Mouse (Mus musculus) G1E (cell line): ENCODE data around the gene Hist1h2ao. TPM values are rescaled to one million over a fixed set of nuclear protein-coding genes. Genes with fewer than 3 reads are reported as not detected.
"Not testable (repeated sequence)": the region's sequence is repeated elsewhere in the genome, so short reads cannot be mapped to it uniquely, and the experiment has no call there.

Experiments used
- ATAC-seq: 2 replicates; pipeline ENCODE4 v1.8.0; 2016; ENCODE audit warnings: mild to moderate bottlenecking; ENCODE audit not compliant: insufficient number of reproducible peaks, poor library complexity, low FRiP score, severe bottlenecking; ENCODE audit errors: extremely low read depth
- DNase-seq: peaks from one replicate; pipeline ENCODE4 v3.0.0; 2012; ENCODE audit warnings: low spot score
- H3K27me3 ChIP-seq: 2 replicates; pipeline ENCODE4 v1.6.1; 2012; ENCODE audit warnings: mild to moderate bottlenecking, low read length, inconsistent platforms; ENCODE audit not compliant: insufficient read depth
- H3K36me3 ChIP-seq: replicated peaks from 2 replicates; pipeline ENCODE3; 2012; ENCODE audit warnings: mild to moderate bottlenecking, inconsistent platforms
- H3K4me1 ChIP-seq: 2 replicates; pipeline ENCODE4 v1.6.1; 2012; ENCODE audit warnings: low read depth, low read length, inconsistent platforms, mixed read lengths; ENCODE audit not compliant: insufficient read depth
- H3K4me3 ChIP-seq: 2 replicates; pipeline ENCODE4 v1.5.1; 2012; ENCODE audit warnings: low read depth, mild to moderate bottlenecking, inconsistent platforms, low read length, moderate library complexity, mixed read lengths
- H3K9me3 ChIP-seq: replicated peaks from 2 replicates; pipeline ENCODE4 v1.6.1; 2012; ENCODE audit warnings: inconsistent platforms
- CTCF ChIP-seq: IDR thresholded peaks from 2 replicates; pipeline ENCODE4 v1.5.1; 2012; ENCODE audit warnings: low read depth, low read length, inconsistent platforms, mixed read lengths
- GATA1 ChIP-seq: IDR thresholded peaks from 2 replicates; pipeline ENCODE4 v1.6.1; 2012; ENCODE audit warnings: borderline replicate concordance, low read length, inconsistent platforms, mixed read lengths
- GATA2 ChIP-seq: IDR thresholded peaks from 2 replicates; pipeline ENCODE4 v1.6.1; 2012; ENCODE audit warnings: low read depth, low read length, inconsistent platforms, borderline replicate concordance
- POLR2AphosphoS5 ChIP-seq: IDR thresholded peaks from 2 replicates; pipeline ENCODE4 v1.6.1; 2012; ENCODE audit warnings: low read depth, low read length, inconsistent platforms; ENCODE audit not compliant: insufficient replicate concordance
- TAL1 ChIP-seq: conservative IDR thresholded peaks from 2 replicates; pipeline ENCODE4 v1.6.1; 2012; ENCODE audit warnings: low read depth, low read length, inconsistent platforms, mixed read lengths
- polyA plus RNA-seq: library from polyadenylated mRNA; stranded (reverse); fragments of >175 nt; gene quantifications from 2 replicates; pipeline ENCODE4 v1.2.3, GENCODE M21; 2012
- total RNA-seq, 2 experiments: library from RNA; stranded (forward) in 1 of 2; stranded (reverse) in 1 of 2; fragments of 200-1000 nt in 1 of 2; fragments of >200 nt in 1 of 2; fragmentation: Nextera tagmentation in 1 of 2; gene quantifications; 2 replicates each; pipeline ENCODE4 v1.2.3; 2014 to 2017

The Hist1h2ao gene
- total and polyA plus RNA-seq, 3 experiments, result 683 to 11,503 TPM; not detected in 1

DNA sequence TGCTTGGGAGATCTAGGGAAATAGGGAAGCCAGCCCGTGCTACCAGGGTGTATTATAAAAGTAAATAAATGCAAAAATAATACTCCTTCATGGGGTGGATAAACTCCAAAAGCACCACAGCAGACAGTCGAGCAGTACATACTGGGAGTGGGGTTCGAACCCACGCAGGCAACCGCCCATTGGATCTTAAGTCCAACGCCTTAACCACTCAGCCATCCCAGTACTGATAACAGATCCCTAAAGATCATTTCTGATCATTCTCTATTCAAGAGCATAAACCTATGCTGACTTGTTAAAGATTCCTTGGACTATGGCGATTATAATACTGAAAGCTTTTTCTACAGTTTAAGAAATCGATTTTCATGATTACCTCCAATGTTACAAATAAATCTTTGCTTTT is 37.6 kb downstream of the Hist1h2ao start:
- Histone ChIP-seq H3K27me3 (peaks cover 6% of the 10 kb centered on the region), H3K4me1 (0 out of 2 replicates have a peak, but pooled peaks cover 2% of the 10 kb centered on the region), H3K9me3 (no peaks in the 10 kb centered on the region), H3K36me3 (no peaks in the 10 kb centered on the region), H3K4me3 (no peak overlapping the region)
- ATAC-seq, result no peak
- DNase-seq, result no peak
- no peak for TF ChIP-seq CTCF

- H3K27me3 ChIP-seq, H3K9me3 ChIP-seq, H3K4me3 ChIP-seq, H3K36me3 ChIP-seq, H3K4me1 ChIP-seq, ATAC-seq, DNase-seq: not testable (repeated sequence)
These were observed 40.4 kb downstream of the Hist1h2ao start for GRCm38 (mm10) chr13:21850696-21851095.

GRCm38 (mm10) chr13:21852215-21852945 is 42.1 kb downstream of the Hist1h2ao start:
- no peak for TF ChIP-seq GATA1
- no peak for TF ChIP-seq TAL1
- no peak for TF ChIP-seq GATA2
- TF ChIP-seq CTCF, result no peak
- no peak for TF ChIP-seq POLR2AphosphoS5
- ATAC-seq (no peak), DNase-seq (no peak)

DNA sequence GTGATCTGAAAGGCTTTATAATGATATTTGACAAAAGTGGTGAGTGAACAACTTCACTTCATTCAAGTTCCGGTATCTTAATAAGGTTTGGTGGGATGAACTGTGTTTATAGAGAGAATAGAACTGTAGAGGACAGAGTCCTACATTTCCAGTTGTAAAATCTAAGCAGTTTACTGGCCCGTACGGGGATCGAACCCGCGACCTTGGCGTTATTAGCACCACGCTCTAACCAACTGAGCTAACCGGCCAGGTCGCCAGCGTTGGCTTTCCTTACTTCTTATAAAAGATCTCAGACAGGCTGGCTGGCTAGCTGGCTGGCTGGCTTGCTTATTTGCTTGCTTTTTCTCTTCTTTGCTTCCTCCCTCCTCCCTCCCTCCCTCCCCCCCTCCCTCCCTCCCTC is 44.9 kb downstream of the Hist1h2ao start:
- TF ChIP-seq TAL1 (no peak), GATA2 (no peak), CTCF (no peak)
- ATAC-seq (peak; percentile 34; the same call in 1 of the 2 replicates), DNase-seq (no peak)
- Histone ChIP-seq H3K27me3 (peaks cover 12% of the 10 kb centered on the region), H3K4me1 (peaks cover 6% of the 10 kb centered on the region; the same call in 1 of the 2 replicates), H3K36me3 (no peaks in the 10 kb centered on the region), H3K4me3 (peak overlapping the region; percentile 68; the same call in 1 of the 2 replicates), H3K9me3 (no peaks in the 10 kb centered on the region)

More at GRCm38 (mm10) chr13:21852215-21852945, 42.1 kb downstream of the Hist1h2ao start:
- Histone ChIP-seq H3K27me3 (peaks cover 8% of the 10 kb centered on the region), H3K4me1 (peaks cover 4% of the 10 kb centered on the region; the same call in 1 of the 2 replicates), H3K4me3 (no peak overlapping the region), H3K36me3 (no peaks in the 10 kb centered on the region), H3K9me3 (no peaks in the 10 kb centered on the region)

DNA sequence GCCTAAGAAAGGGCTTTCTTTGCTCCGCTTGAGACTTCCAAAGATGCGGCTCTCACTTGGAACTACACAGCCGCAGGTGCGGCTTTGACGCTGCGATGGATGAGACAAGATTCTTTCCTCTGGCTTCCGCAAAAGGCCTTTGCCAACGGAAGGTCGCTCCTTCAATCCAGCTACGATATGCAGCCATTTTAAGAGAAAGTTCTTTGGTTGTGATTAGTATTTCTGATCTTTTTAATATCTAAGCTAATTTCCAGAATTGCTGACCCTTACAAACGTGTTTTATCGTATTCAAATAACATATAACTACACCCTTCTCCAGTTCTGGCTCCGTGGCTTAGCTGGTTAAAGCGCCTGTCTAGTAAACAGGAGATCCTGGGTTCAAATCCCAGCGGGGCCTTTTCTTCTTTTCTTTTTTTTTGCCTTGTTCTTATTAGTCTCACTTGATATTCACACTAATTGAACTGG is 45.5 kb downstream of the Hist1h2ao start:
- no peak; the same call in 1 of the 2 replicates for ATAC-seq
- H3K4me1 ChIP-seq, result peaks cover 6% of the 10 kb centered on the region; the same call in 1 of the 2 replicates
- no peaks in the 10 kb centered on the region for H3K36me3 ChIP-seq
- no peak for TF ChIP-seq TAL1
- no peak for TF ChIP-seq CTCF
- no peak for TF ChIP-seq GATA2
- TF ChIP-seq POLR2AphosphoS5, result no peak
- TF ChIP-seq GATA1, result no peak
- H3K9me3 ChIP-seq, result no peaks in the 10 kb centered on the region
- peaks cover 12% of the 10 kb centered on the region for H3K27me3 ChIP-seq
- H3K4me3 ChIP-seq, result peak overlapping the region; percentile 68
- no peak for DNase-seq

Other genes with a start within 250 kb of the Hist1h2ao start
Only the 20 nearest of the 31 such genes appear.
- not detected in 2 replicates for gene Olfr1360, start 133.1 kb upstream of the Hist1h2ao start, total RNA-seq (2014; fragmentation: Nextera tagmentation)
- gene Olfr1360, start 133.1 kb upstream of the Hist1h2ao start, total RNA-seq (2017), result not detected in 2 replicates
- not detected in 2 replicates for gene Olfr1360, start 133.1 kb upstream of the Hist1h2ao start, polyA plus RNA-seq
- not detected in 2 replicates for gene Olfr1359, start 112.4 kb upstream of the Hist1h2ao start, total RNA-seq (2014; fragmentation: Nextera tagmentation)
- 0.12 and 0.22 TPM in 2 replicates for gene Olfr1359, start 112.4 kb upstream of the Hist1h2ao start, total RNA-seq (2017)
- not detected in 2 replicates for gene Olfr1359, start 112.4 kb upstream of the Hist1h2ao start, polyA plus RNA-seq
- gene Hist1h2bl, start 94.3 kb upstream of the Hist1h2ao start, total RNA-seq (2014; fragmentation: Nextera tagmentation), result 900 and 963 TPM in 2 replicates
- gene Hist1h2bl, start 94.3 kb upstream of the Hist1h2ao start, total RNA-seq (2017), result 1,351 and 1,816 TPM in 2 replicates
- gene Hist1h2bl, start 94.3 kb upstream of the Hist1h2ao start, polyA plus RNA-seq, result 2.1 and 8.3 TPM in 2 replicates
- gene Hist1h2ai, start 94.0 kb upstream of the Hist1h2ao start, total RNA-seq (2014; fragmentation: Nextera tagmentation), result 968 and 989 TPM in 2 replicates
- 2,644 and 2,651 TPM in 2 replicates for gene Hist1h2ai, start 94.0 kb upstream of the Hist1h2ao start, total RNA-seq (2017)
- gene Hist1h2ai, start 94.0 kb upstream of the Hist1h2ao start, polyA plus RNA-seq, result 2,561 and 4,652 TPM in 2 replicates
- gene Hist1h3h, start 92.8 kb upstream of the Hist1h2ao start, total RNA-seq (2014; fragmentation: Nextera tagmentation), result 178 and 383 TPM in 2 replicates
- gene Hist1h3h, start 92.8 kb upstream of the Hist1h2ao start, total RNA-seq (2017), result 634 and 1,163 TPM in 2 replicates
- gene Hist1h3h, start 92.8 kb upstream of the Hist1h2ao start, polyA plus RNA-seq, result 29.3 and 131 TPM in 2 replicates
- 170 and 209 TPM in 2 replicates for gene Hist1h2bm, start 88.4 kb upstream of the Hist1h2ao start, total RNA-seq (2014; fragmentation: Nextera tagmentation)
- 309 and 556 TPM in 2 replicates for gene Hist1h2bm, start 88.4 kb upstream of the Hist1h2ao start, total RNA-seq (2017)
- 1.2 and 3.4 TPM in 2 replicates for gene Hist1h2bm, start 88.4 kb upstream of the Hist1h2ao start, polyA plus RNA-seq
- gene Hist1h4j, start 75.4 kb upstream of the Hist1h2ao start, total RNA-seq (2014; fragmentation: Nextera tagmentation), result 20.2 and 51.9 TPM in 2 replicates
- gene Hist1h4j, start 75.4 kb upstream of the Hist1h2ao start, total RNA-seq (2017), result 121 TPM in 2 replicates
- 1.2 and 6.4 TPM in 2 replicates for gene Hist1h4j, start 75.4 kb upstream of the Hist1h2ao start, polyA plus RNA-seq
- 1,076 and 1,147 TPM in 2 replicates for gene Hist1h4k, start 60.0 kb upstream of the Hist1h2ao start, total RNA-seq (2014; fragmentation: Nextera tagmentation)
- 4,982 and 5,364 TPM in 2 replicates for gene Hist1h4k, start 60.0 kb upstream of the Hist1h2ao start, total RNA-seq (2017)
- gene Hist1h4k, start 60.0 kb upstream of the Hist1h2ao start, polyA plus RNA-seq, result 12.1 and 66.9 TPM in 2 replicates
- 1,742 and 2,057 TPM in 2 replicates for gene Hist1h2ak, start 56.6 kb upstream of the Hist1h2ao start, total RNA-seq (2014; fragmentation: Nextera tagmentation)
- 1,288 and 1,589 TPM in 2 replicates for gene Hist1h2ak, start 56.6 kb upstream of the Hist1h2ao start, total RNA-seq (2017)
- gene Hist1h2ak, start 56.6 kb upstream of the Hist1h2ao start, polyA plus RNA-seq, result 71.1 and 196 TPM in 2 replicates
- 350 and 535 TPM in 2 replicates for gene Hist1h2bn, start 56.3 kb upstream of the Hist1h2ao start, total RNA-seq (2014; fragmentation: Nextera tagmentation)
- gene Hist1h2bn, start 56.3 kb upstream of the Hist1h2ao start, total RNA-seq (2017), result 410 and 794 TPM in 2 replicates
- gene Hist1h2bn, start 56.3 kb upstream of the Hist1h2ao start, polyA plus RNA-seq, result 0.90 and 0.98 TPM in 2 replicates
- 919 and 956 TPM in 2 replicates for gene Hist1h1b, start 29.8 kb upstream of the Hist1h2ao start, total RNA-seq (2014; fragmentation: Nextera tagmentation)
- gene Hist1h1b, start 29.8 kb upstream of the Hist1h2ao start, total RNA-seq (2017), result 975 and 1,171 TPM in 2 replicates
- gene Hist1h1b, start 29.8 kb upstream of the Hist1h2ao start, polyA plus RNA-seq, result 2.9 and 8.3 TPM in 2 replicates
- gene Hist1h3i, start 27.1 kb upstream of the Hist1h2ao start, total RNA-seq (2014; fragmentation: Nextera tagmentation), result 770 and 1,209 TPM in 2 replicates
- 347 and 472 TPM in 2 replicates for gene Hist1h3i, start 27.1 kb upstream of the Hist1h2ao start, total RNA-seq (2017)
- 9.7 and 61.6 TPM in 2 replicates for gene Hist1h3i, start 27.1 kb upstream of the Hist1h2ao start, polyA plus RNA-seq
- gene Hist1h2an, start 23.2 kb upstream of the Hist1h2ao start, total RNA-seq (2014; fragmentation: Nextera tagmentation), result 14.4 and 62.3 TPM in 2 replicates
- 76.2 and 144 TPM in 2 replicates for gene Hist1h2an, start 23.2 kb upstream of the Hist1h2ao start, total RNA-seq (2017)
- 18.0 and 48.6 TPM in 2 replicates for gene Hist1h2an, start 23.2 kb upstream of the Hist1h2ao start, polyA plus RNA-seq
- gene Hist1h2bp, start 23.0 kb upstream of the Hist1h2ao start, total RNA-seq (2014; fragmentation: Nextera tagmentation), result 88.4 and 192 TPM in 2 replicates
- gene Hist1h2bp, start 23.0 kb upstream of the Hist1h2ao start, total RNA-seq (2017), result 55.4 and 77.8 TPM in 2 replicates
- gene Hist1h2bp, start 23.0 kb upstream of the Hist1h2ao start, polyA plus RNA-seq, result 6.8 and 18.8 TPM in 2 replicates
- gene Hist1h2bq, start 268 bp upstream of the Hist1h2ao start, total RNA-seq (2014; fragmentation: Nextera tagmentation), result 1,081 and 1,195 TPM in 2 replicates
- 921 and 1,023 TPM in 2 replicates for gene Hist1h2bq, start 268 bp upstream of the Hist1h2ao start, total RNA-seq (2017)
- 5.1 and 26.9 TPM in 2 replicates for gene Hist1h2bq, start 268 bp upstream of the Hist1h2ao start, polyA plus RNA-seq
- gene Hist1h4m, start 1.3 kb downstream of the Hist1h2ao start, total RNA-seq (2014; fragmentation: Nextera tagmentation), result 95.2 and 203 TPM in 2 replicates
- gene Hist1h4m, start 1.3 kb downstream of the Hist1h2ao start, total RNA-seq (2017), result 16.8 and 94.6 TPM in 2 replicates
- 35.5 TPM in 1 of 2 replicates, not detected in the other for gene Hist1h4m, start 1.3 kb downstream of the Hist1h2ao start, polyA plus RNA-seq
- 349 and 456 TPM in 2 replicates for gene Hist1h4n, start 21.7 kb downstream of the Hist1h2ao start, total RNA-seq (2014; fragmentation: Nextera tagmentation)
- 3,540 and 3,844 TPM in 2 replicates for gene Hist1h4n, start 21.7 kb downstream of the Hist1h2ao start, total RNA-seq (2017)
- gene Hist1h4n, start 21.7 kb downstream of the Hist1h2ao start, polyA plus RNA-seq, result 15.7 and 41.0 TPM in 2 replicates
- gene Hist1h2ap, start 23.0 kb downstream of the Hist1h2ao start, total RNA-seq (2014; fragmentation: Nextera tagmentation), result 653 and 691 TPM in 2 replicates
- gene Hist1h2ap, start 23.0 kb downstream of the Hist1h2ao start, total RNA-seq (2017), result 2,134 and 3,440 TPM in 2 replicates
- gene Hist1h2ap, start 23.0 kb downstream of the Hist1h2ao start, polyA plus RNA-seq, result 8,984 and 13,644 TPM in 2 replicates
- gene Hist1h2br, start 23.3 kb downstream of the Hist1h2ao start, total RNA-seq (2014; fragmentation: Nextera tagmentation), result 1,040 and 1,147 TPM in 2 replicates
- 1,116 and 1,141 TPM in 2 replicates for gene Hist1h2br, start 23.3 kb downstream of the Hist1h2ao start, total RNA-seq (2017)
- gene Hist1h2br, start 23.3 kb downstream of the Hist1h2ao start, polyA plus RNA-seq, result 4.6 and 25.4 TPM in 2 replicates
- 10.4 and 20.1 TPM in 2 replicates for gene Zfp184, start 134.6 kb downstream of the Hist1h2ao start, total RNA-seq (2014; fragmentation: Nextera tagmentation)
- gene Zfp184, start 134.6 kb downstream of the Hist1h2ao start, total RNA-seq (2017), result 2.2 and 3.6 TPM in 2 replicates
- gene Zfp184, start 134.6 kb downstream of the Hist1h2ao start, polyA plus RNA-seq, result 0.20 and 0.26 TPM in 2 replicates